Mouse (Mus musculus): ENCODE data around the gene Eya3.

DNA sequence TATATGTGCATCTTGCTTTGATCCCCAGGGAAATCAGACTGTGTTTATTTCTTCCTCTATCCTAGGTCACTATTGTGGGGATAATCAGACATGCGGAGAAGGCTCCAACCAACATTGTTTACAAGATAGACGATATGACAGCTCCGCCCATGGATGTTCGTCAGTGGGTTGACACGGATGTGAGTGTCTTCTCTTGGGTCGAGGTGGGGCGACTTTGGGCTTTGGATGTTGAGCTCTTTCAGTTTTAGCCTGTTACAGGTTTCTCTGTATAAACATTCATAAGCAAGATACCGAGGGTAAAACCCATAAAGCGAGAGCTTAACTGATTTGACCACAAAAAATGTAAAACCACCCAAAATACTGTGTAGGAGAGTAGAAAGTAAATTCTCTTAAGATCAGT, 133.0 kb downstream of the Eya3 start:
- TF ChIP-seq CTCF (IDR thresholded peaks at IDR 0.05; ENCODE audit: control insufficient read depth, insufficient read depth, insufficient read length), result no peak
- no peak for TF ChIP-seq USF1 (IDR thresholded peaks at IDR 0.05; ENCODE audit: low read depth)
- no peak for TF ChIP-seq MYOD1 (IDR thresholded peaks at IDR 0.05; ENCODE audit: control insufficient read depth, insufficient read length, low read depth)
- TF ChIP-seq MAX (IDR thresholded peaks at IDR 0.05), result no peak
- TF ChIP-seq FOSL1 (IDR thresholded peaks at IDR 0.05; ENCODE audit: insufficient read depth, low read length, poor library complexity, severe bottlenecking), result no peak
